Mouse (Mus musculus) myocyte (in vitro differentiated cells): ENCODE measurements around the gene Plagl2.

Source experiments
- E2F4 ChIP-seq: IDR thresholded peaks from one replicate; pipeline ENCODE4 v1.6.1; 2011; ENCODE audit warnings: mild to moderate bottlenecking, control low read depth, moderate library complexity; ENCODE audit not compliant: insufficient read depth
- MAX ChIP-seq: IDR thresholded peaks from one replicate; pipeline ENCODE4 v1.6.1; 2011; ENCODE audit warnings: low read depth, mild to moderate bottlenecking, control low read depth
- POLR2AphosphoS2 ChIP-seq: IDR thresholded peaks from one replicate; pipeline ENCODE4 v1.6.1; 2011; ENCODE audit warnings: low read depth, control low read depth; ENCODE audit not compliant: insufficient read length

GRCm38 (mm10) chr2:153274919-153275247 lies 33.7 kb upstream of the Plagl2 start:
- no peak for TF ChIP-seq E2F4
- no peak for TF ChIP-seq MAX
- no peak for TF ChIP-seq POLR2AphosphoS2
